Mouse (Mus musculus): ENCODE measurements around the gene Cyb561d1. TPM values are rescaled to one million over a fixed set of nuclear protein-coding genes. Genes with fewer than 3 reads are reported as not detected.

The Cyb561d1 gene
- polyA plus RNA-seq, 2 experiments: 2.0 to 3.8 TPM

GRCm38 (mm10) chr3:108227521-108227920, 26.5 kb upstream of the Cyb561d1 start:
- Histone ChIP-seq H3K4me1 (ENCODE audit: control insufficient read depth, insufficient read depth, low read length) (peaks cover 7% of the 10 kb centered on the region), H3K27me3 (ENCODE audit: control insufficient read depth, insufficient read depth, low read length) (peaks cover 39% of the 10 kb centered on the region), H3K4me3 (replicated peaks; ENCODE audit: low read length) (no peak overlapping the region), H3K9ac (ENCODE audit: low read depth, low read length, severe bottlenecking) (no peak overlapping the region), H3K4me2 (replicated peaks; ENCODE audit: low read depth, low read length, severe bottlenecking) (no peak overlapping the region; the same call in 1 of the 2 replicates), H3K27ac (replicated peaks; ENCODE audit: low read depth, low read length) (no peak overlapping the region), H3K36me3 (ENCODE audit: control insufficient read depth, insufficient read depth, low read length) (no peaks in the 10 kb centered on the region), H3K9me3 (ENCODE audit: control insufficient read depth, low read length) (no peaks in the 10 kb centered on the region)
- WGBS: 73% methylated on average over 2 of the region's 2 CpGs
- no peak for TF ChIP-seq POLR2A (IDR thresholded peaks at IDR 0.05; ENCODE audit: borderline replicate concordance, extremely low read depth, insufficient read depth, insufficient read length)
- ATAC-seq (ENCODE audit: low FRiP score, low read depth) (no peak), DNase-seq (ENCODE audit: low spot score) (no peak)

- Histone ChIP-seq H3K4me2 (replicated peaks; ENCODE audit: low read depth, low read length, severe bottlenecking) (peak within 1 kb of the TSS; percentile 80), H3K27ac (replicated peaks; ENCODE audit: low read depth, low read length) (0 out of 2 replicates have a peak within 1 kb of the TSS, but pooled peaks have one; percentile 20), H3K9me3 (ENCODE audit: control insufficient read depth, low read length) (no peaks in the 10 kb centered on the region), H3K9ac (ENCODE audit: low read depth, low read length, severe bottlenecking) (peak within 1 kb of the TSS; percentile 53), H3K36me3 (ENCODE audit: control insufficient read depth, insufficient read depth, low read length) (no peaks in the 10 kb centered on the region), H3K4me3 (replicated peaks; ENCODE audit: low read length) (peak within 1 kb of the TSS; percentile 45), H3K4me1 (ENCODE audit: control insufficient read depth, insufficient read depth, low read length) (peaks cover 7% of the 10 kb centered on the region), H3K27me3 (ENCODE audit: control insufficient read depth, insufficient read depth, low read length) (peaks cover 42% of the 10 kb centered on the region)
- no peak for TF ChIP-seq POLR2A (IDR thresholded peaks at IDR 0.05; ENCODE audit: borderline replicate concordance, extremely low read depth, insufficient read depth, insufficient read length)
- peak; percentile 70; the same call in 1 of the 2 replicates for ATAC-seq (ENCODE audit: low FRiP score, low read depth)
- DNase-seq (ENCODE audit: low spot score): peak; percentile 56
- 4% methylated on average over 42 of the region's 44 CpGs for WGBS
Observed at GRCm38 (mm10) chr3:108226558-108227350, 25.7 kb upstream of the Cyb561d1 start, which contains the start of gene Sypl2. Sypl2 (minus strand) TSS chr3:108226648.

GRCm38 (mm10) chr3:108225711-108226557, 24.9 kb upstream of the Cyb561d1 start:
- Histone ChIP-seq H3K36me3 (ENCODE audit: control insufficient read depth, insufficient read depth, low read length) (no peaks in the 10 kb centered on the region), H3K4me1 (ENCODE audit: control insufficient read depth, insufficient read depth, low read length) (peaks cover 7% of the 10 kb centered on the region), H3K27ac (replicated peaks; ENCODE audit: low read depth, low read length) (0 out of 2 replicates have a peak overlapping the region, but pooled peaks have one; percentile 20), H3K4me2 (replicated peaks; ENCODE audit: low read depth, low read length, severe bottlenecking) (peak overlapping the region; percentile 80), H3K27me3 (ENCODE audit: control insufficient read depth, insufficient read depth, low read length) (peaks cover 42% of the 10 kb centered on the region), H3K9me3 (ENCODE audit: control insufficient read depth, low read length) (no peaks in the 10 kb centered on the region), H3K4me3 (replicated peaks; ENCODE audit: low read length) (peak overlapping the region; percentile 45), H3K9ac (ENCODE audit: low read depth, low read length, severe bottlenecking) (peak overlapping the region; percentile 53)
- no peak for TF ChIP-seq POLR2A (IDR thresholded peaks at IDR 0.05; ENCODE audit: borderline replicate concordance, extremely low read depth, insufficient read depth, insufficient read length)
- peak; percentile 59 for ATAC-seq (ENCODE audit: low FRiP score, low read depth)
- 3% methylated on average over 63 of the region's 67 CpGs for WGBS
- DNase-seq (ENCODE audit: low spot score): no peak

GRCm38 (mm10) chr3:108220661-108221060, 19.6 kb upstream of the Cyb561d1 start:
- WGBS: 74% methylated on average over 3 of the region's 3 CpGs

GRCm38 (mm10) chr3:108214734-108215133, 13.7 kb upstream of the Cyb561d1 start:
- no peak for TF ChIP-seq POLR2A (IDR thresholded peaks at IDR 0.05; ENCODE audit: borderline replicate concordance, extremely low read depth, insufficient read depth, insufficient read length)
- Histone ChIP-seq H3K4me3 (replicated peaks; ENCODE audit: low read length) (no peak overlapping the region), H3K27me3 (ENCODE audit: control insufficient read depth, insufficient read depth, low read length) (no peaks in the 10 kb centered on the region)

More at GRCm38 (mm10) chr3:108220661-108221060, 19.6 kb upstream of the Cyb561d1 start:
- H3K27me3 ChIP-seq (ENCODE audit: control insufficient read depth, insufficient read depth, low read length): peaks cover 23% of the 10 kb centered on the region
- no peak overlapping the region for H3K27ac ChIP-seq (replicated peaks; ENCODE audit: low read depth, low read length)
- no peaks in the 10 kb centered on the region; the same call in 1 of the 2 replicates for H3K4me1 ChIP-seq (ENCODE audit: control insufficient read depth, insufficient read depth, low read length)
- H3K9me3 ChIP-seq (ENCODE audit: control insufficient read depth, low read length): no peaks in the 10 kb centered on the region
- DNase-seq (ENCODE audit: low spot score) (no peak), ATAC-seq (ENCODE audit: low FRiP score, low read depth) (no peak)
- no peaks in the 10 kb centered on the region for H3K36me3 ChIP-seq (ENCODE audit: control insufficient read depth, insufficient read depth, low read length)
- no peak overlapping the region for H3K9ac ChIP-seq (ENCODE audit: low read depth, low read length, severe bottlenecking)
- no peak overlapping the region for H3K4me2 ChIP-seq (replicated peaks; ENCODE audit: low read depth, low read length, severe bottlenecking)
- H3K4me3 ChIP-seq (replicated peaks; ENCODE audit: low read length): no peak overlapping the region
- no peak for TF ChIP-seq POLR2A (IDR thresholded peaks at IDR 0.05; ENCODE audit: borderline replicate concordance, extremely low read depth, insufficient read depth, insufficient read length)

More at GRCm38 (mm10) chr3:108214734-108215133, 13.7 kb upstream of the Cyb561d1 start:
- no peak overlapping the region for H3K4me2 ChIP-seq (replicated peaks; ENCODE audit: low read depth, low read length, severe bottlenecking)
- H3K9me3 ChIP-seq (ENCODE audit: control insufficient read depth, low read length): no peaks in the 10 kb centered on the region
- no peaks in the 10 kb centered on the region for H3K36me3 ChIP-seq (ENCODE audit: control insufficient read depth, insufficient read depth, low read length)
- H3K9ac ChIP-seq (ENCODE audit: low read depth, low read length, severe bottlenecking): no peak overlapping the region
- WGBS: 15% methylated on average over 5 of the region's 5 CpGs
- H3K27ac ChIP-seq (replicated peaks; ENCODE audit: low read depth, low read length): no peak overlapping the region
- DNase-seq (ENCODE audit: low spot score): peak; percentile 53
- ATAC-seq (ENCODE audit: low FRiP score, low read depth): no peak
- H3K4me1 ChIP-seq (ENCODE audit: control insufficient read depth, insufficient read depth, low read length): no peaks in the 10 kb centered on the region; the same call in 1 of the 2 replicates

Measured in limb, embryonic 14.5 days (tissue).